Mouse (Mus musculus): ENCODE data around the gene Asprv1. TPM values are rescaled to one million over a fixed set of nuclear protein-coding genes. Genes with fewer than 3 reads are reported as not detected.

Asprv1 gene
- 0.99 and 1.3 TPM in 2 replicates for polyA plus RNA-seq (2014; fragmentation: Nextera tagmentation; extraction: Ambion mirVana)

DNA sequence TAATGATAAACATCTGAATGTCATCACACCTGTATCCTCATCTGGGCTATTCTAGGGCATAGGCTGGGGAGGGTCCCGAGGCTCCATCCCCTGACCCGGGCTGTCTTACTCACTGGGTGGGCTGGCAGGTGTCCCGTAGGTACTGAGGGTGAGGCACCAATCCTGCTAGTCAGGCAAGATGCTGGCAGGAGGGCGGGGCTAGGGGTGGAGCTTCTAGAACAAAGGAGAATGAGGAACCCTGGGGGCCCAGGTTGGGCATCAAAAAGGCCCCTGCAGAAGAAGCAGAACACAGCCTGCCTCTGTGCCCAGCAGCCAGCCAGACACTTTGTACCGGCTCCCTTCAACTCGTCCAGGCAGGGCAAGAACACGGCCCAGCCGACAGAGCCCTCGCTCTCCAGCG lies at the start of gene Asprv1:
Gene Asprv1, plus strand, starts transcription at position 219 of the 400 bp plus-strand sequence.
- no peaks in the 10 kb centered on the region for H3K27me3 ChIP-seq (ENCODE audit: control insufficient read depth, insufficient read depth, low read length)
- peaks cover 14% of the 10 kb centered on the region for H3K4me1 ChIP-seq (ENCODE audit: control insufficient read depth, insufficient read depth, low read length)
- H3K27ac ChIP-seq (replicated peaks; ENCODE audit: low read depth, low read length), result no peak within 1 kb of the TSS
- 59% methylated on average over 10 of the region's 10 CpGs for WGBS
- H3K9ac ChIP-seq (ENCODE audit: low read length), result no peak within 1 kb of the TSS
- no peaks in the 10 kb centered on the region for H3K9me3 ChIP-seq (ENCODE audit: control insufficient read depth, low read length)
- H3K4me2 ChIP-seq (ENCODE audit: low read depth, severe bottlenecking), result no peak within 1 kb of the TSS
- H3K36me3 ChIP-seq (ENCODE audit: control insufficient read depth, insufficient read depth, low read length), result no peaks in the 10 kb centered on the region
- no peak for DNase-seq (ENCODE audit: low spot score)
- no peak for ATAC-seq (ENCODE audit: insufficient number of reproducible peaks, low FRiP score, low TSS enrichment, low read depth)
- H3K4me3 ChIP-seq (ENCODE audit: low read depth, low read length), result no peak within 1 kb of the TSS

DNA sequence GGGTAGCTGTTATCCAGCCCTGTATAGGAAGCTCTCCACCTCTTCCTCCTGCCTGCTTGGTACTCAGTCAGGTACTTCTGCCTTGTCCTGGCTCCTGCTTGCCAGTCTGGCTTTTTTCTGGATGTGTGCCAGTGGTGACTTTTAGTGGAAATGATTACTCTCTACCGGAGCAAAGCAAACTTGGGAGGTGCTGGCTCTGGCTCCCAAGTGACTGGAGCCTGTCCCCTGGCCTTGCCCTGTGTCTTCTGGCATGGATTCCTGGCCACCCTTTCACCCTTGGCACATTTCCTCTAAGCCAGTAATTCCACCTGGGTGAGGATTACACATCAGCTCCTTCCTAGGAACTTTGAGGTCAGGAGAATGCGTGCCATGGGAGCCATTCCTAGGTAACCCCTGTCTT lies 49.6 kb upstream of the Asprv1 start:
- no peak overlapping the region for H3K4me2 ChIP-seq (ENCODE audit: low read depth, severe bottlenecking)
- H3K27me3 ChIP-seq (ENCODE audit: control insufficient read depth, insufficient read depth, low read length), result no peaks in the 10 kb centered on the region
- no peaks in the 10 kb centered on the region for H3K9me3 ChIP-seq (ENCODE audit: control insufficient read depth, low read length)
- no peak overlapping the region for H3K9ac ChIP-seq (ENCODE audit: low read length)
- no peak for DNase-seq (ENCODE audit: low spot score)
- no peak for ATAC-seq (ENCODE audit: insufficient number of reproducible peaks, low FRiP score, low TSS enrichment, low read depth)
- H3K4me1 ChIP-seq (ENCODE audit: control insufficient read depth, insufficient read depth, low read length), result no peaks in the 10 kb centered on the region
- WGBS, result 91% methylated on average over 2 of the region's 2 CpGs
- no peaks in the 10 kb centered on the region for H3K36me3 ChIP-seq (ENCODE audit: control insufficient read depth, insufficient read depth, low read length)
- no peak overlapping the region for H3K4me3 ChIP-seq (ENCODE audit: low read depth, low read length)
- no peak overlapping the region for H3K27ac ChIP-seq (replicated peaks; ENCODE audit: low read depth, low read length)

DNA sequence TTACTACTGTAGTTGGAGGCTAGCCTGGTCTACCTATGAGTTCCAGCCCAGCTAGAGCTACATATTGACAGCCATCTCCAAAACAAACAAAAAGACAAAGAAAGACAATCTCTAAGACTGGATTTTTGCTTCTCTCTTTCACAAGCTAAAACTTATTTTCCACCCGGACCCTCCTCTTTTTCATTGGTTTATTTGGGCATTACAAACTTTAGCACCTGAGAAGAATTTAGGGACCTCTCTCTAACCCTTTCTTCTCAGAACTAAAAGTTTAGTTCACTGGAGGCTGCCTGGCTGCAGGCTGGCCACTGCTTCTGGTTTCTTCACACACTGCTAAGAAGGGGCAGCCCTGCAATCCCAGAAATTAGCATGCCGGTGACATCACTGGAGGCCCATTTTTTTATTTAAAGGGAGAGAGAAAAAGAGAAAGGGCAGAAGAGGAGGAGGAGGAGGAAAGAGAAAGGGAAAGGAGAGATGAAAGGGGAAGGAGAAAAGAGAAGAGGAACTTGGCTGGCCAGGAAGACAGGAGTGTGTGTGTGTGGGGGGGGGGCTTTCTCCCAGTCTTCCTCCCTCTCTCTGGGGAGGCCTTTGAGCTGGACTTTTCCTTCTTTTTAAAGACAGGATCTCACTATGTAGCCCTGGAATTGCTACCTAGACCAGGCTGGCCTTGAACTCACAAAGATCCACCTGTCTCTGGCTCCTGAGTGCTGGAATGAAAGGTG lies 48.7 kb upstream of the Asprv1 start:
- no peak for DNase-seq (ENCODE audit: low spot score)
- WGBS, result 54% methylated on average over 2 of the region's 2 CpGs
- ATAC-seq (ENCODE audit: insufficient number of reproducible peaks, low FRiP score, low TSS enrichment, low read depth), result no peak
- no peaks in the 10 kb centered on the region for H3K36me3 ChIP-seq (ENCODE audit: control insufficient read depth, insufficient read depth, low read length)
- peaks cover 6% of the 10 kb centered on the region for H3K4me1 ChIP-seq (ENCODE audit: control insufficient read depth, insufficient read depth, low read length)
- no peak overlapping the region for H3K4me2 ChIP-seq (ENCODE audit: low read depth, severe bottlenecking)
- H3K27ac ChIP-seq (replicated peaks; ENCODE audit: low read depth, low read length), result no peak overlapping the region
- no peaks in the 10 kb centered on the region for H3K27me3 ChIP-seq (ENCODE audit: control insufficient read depth, insufficient read depth, low read length)
- no peaks in the 10 kb centered on the region for H3K9me3 ChIP-seq (ENCODE audit: control insufficient read depth, low read length)
- H3K4me3 ChIP-seq (ENCODE audit: low read depth, low read length), result no peak overlapping the region
- H3K9ac ChIP-seq (ENCODE audit: low read length), result no peak overlapping the region

DNA sequence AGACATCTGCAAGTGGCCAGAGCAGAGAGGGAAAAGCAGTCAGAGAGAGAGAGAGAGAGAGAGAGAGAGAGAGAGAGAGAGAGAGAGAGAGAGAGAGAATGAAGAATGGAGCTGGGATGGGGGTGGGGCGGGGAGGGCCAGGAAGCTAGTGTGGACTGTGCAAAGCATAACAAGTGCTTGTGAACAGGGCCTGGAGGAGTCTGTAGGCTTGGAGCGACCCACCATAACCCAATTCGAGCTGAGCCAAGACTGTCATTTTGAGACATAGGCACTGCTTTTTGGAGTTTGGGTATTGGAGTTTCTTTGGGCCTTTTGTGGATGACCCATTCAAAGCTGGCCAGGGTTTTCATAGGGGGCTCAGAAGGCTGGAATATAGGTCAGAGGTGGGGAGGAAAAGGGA lies 48.0 kb upstream of the Asprv1 start:
- DNase-seq (ENCODE audit: low spot score), result no peak
- H3K4me3 ChIP-seq (ENCODE audit: low read depth, low read length), result no peak overlapping the region
- H3K4me2 ChIP-seq (ENCODE audit: low read depth, severe bottlenecking), result no peak overlapping the region
- H3K27me3 ChIP-seq (ENCODE audit: control insufficient read depth, insufficient read depth, low read length), result no peaks in the 10 kb centered on the region
- H3K27ac ChIP-seq (replicated peaks; ENCODE audit: low read depth, low read length), result no peak overlapping the region
- H3K9me3 ChIP-seq (ENCODE audit: control insufficient read depth, low read length), result no peaks in the 10 kb centered on the region
- WGBS, result 83% methylated on average over 3 of the region's 3 CpGs
- H3K36me3 ChIP-seq (ENCODE audit: control insufficient read depth, insufficient read depth, low read length), result no peaks in the 10 kb centered on the region
- H3K4me1 ChIP-seq (ENCODE audit: control insufficient read depth, insufficient read depth, low read length), result peaks cover 12% of the 10 kb centered on the region
- H3K9ac ChIP-seq (ENCODE audit: low read length), result no peak overlapping the region
- ATAC-seq (ENCODE audit: insufficient number of reproducible peaks, low FRiP score, low TSS enrichment, low read depth), result no peak

DNA sequence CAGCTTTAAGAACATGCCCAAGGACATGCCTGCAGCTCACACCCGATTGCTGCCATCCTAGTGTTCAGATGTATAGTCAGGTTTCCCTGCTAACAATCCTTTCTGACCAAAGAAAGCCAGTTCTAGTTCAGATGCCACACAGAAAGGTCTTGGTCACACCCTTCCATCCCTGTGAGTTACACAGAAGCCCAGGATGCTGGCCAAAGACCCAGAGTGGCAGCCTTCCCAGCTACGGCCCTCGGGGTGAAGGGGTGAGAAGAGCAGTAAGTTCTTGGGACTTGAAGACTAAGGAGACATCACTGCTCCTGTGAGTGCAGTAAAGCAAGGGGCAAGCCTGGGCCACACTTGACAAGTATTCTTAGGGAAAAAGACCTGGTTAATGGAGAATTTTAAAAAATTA lies 44.8 kb upstream of the Asprv1 start:
- no peak overlapping the region for H3K4me3 ChIP-seq (ENCODE audit: low read depth, low read length)
- H3K27ac ChIP-seq (replicated peaks; ENCODE audit: low read depth, low read length), result no peak overlapping the region
- DNase-seq (ENCODE audit: low spot score) (no peak), ATAC-seq (ENCODE audit: insufficient number of reproducible peaks, low FRiP score, low TSS enrichment, low read depth) (no peak)
- WGBS, result 92% methylated on average over 3 of the region's 3 CpGs
- H3K36me3 ChIP-seq (ENCODE audit: control insufficient read depth, insufficient read depth, low read length), result no peaks in the 10 kb centered on the region
- no peaks in the 10 kb centered on the region for H3K27me3 ChIP-seq (ENCODE audit: control insufficient read depth, insufficient read depth, low read length)
- H3K9me3 ChIP-seq (ENCODE audit: control insufficient read depth, low read length), result no peaks in the 10 kb centered on the region
- peaks cover 12% of the 10 kb centered on the region for H3K4me1 ChIP-seq (ENCODE audit: control insufficient read depth, insufficient read depth, low read length)
- no peak overlapping the region for H3K4me2 ChIP-seq (ENCODE audit: low read depth, severe bottlenecking)
- no peak overlapping the region for H3K9ac ChIP-seq (ENCODE audit: low read length)

DNA sequence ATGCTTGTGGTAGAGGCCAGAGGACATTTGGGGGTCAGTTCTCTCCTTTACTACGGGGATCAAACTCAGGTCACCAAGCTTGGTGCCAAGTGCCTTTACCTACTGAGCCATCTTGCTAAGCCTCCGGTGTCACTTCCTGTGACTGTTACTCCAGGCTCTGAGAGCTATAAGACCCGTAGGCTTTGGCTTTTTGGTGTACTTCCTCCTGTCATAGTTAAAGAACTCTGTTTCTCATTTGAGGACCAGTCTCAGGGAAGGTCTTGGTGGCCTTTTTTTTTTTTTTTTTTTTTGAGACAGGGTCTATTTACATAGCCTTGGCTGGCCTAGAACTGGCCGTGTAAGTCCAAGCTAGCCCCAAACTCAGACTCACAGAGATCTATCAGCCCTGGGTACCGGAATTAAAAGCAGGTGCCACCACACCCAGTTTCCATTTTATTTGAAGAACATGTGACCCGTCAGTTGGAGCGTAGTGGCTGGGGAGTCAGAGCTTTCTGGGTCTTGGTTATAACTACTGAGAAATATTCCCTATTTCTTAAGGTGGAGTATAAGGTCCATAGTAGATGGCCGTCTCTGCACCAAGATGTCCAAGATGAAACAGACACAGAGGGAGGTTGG lies 44.3 kb upstream of the Asprv1 start:
- Histone ChIP-seq H3K9me3 (ENCODE audit: control insufficient read depth, low read length) (no peaks in the 10 kb centered on the region), H3K27ac (replicated peaks; ENCODE audit: low read depth, low read length) (no peak overlapping the region), H3K36me3 (ENCODE audit: control insufficient read depth, insufficient read depth, low read length) (no peaks in the 10 kb centered on the region), H3K4me1 (ENCODE audit: control insufficient read depth, insufficient read depth, low read length) (peaks cover 12% of the 10 kb centered on the region), H3K27me3 (ENCODE audit: control insufficient read depth, insufficient read depth, low read length) (no peaks in the 10 kb centered on the region), H3K9ac (ENCODE audit: low read length) (no peak overlapping the region), H3K4me3 (ENCODE audit: low read depth, low read length) (no peak overlapping the region), H3K4me2 (ENCODE audit: low read depth, severe bottlenecking) (no peak overlapping the region)
- DNase-seq (ENCODE audit: low spot score) (no peak), ATAC-seq (ENCODE audit: insufficient number of reproducible peaks, low FRiP score, low TSS enrichment, low read depth) (no peak)
- 75% methylated on average over 8 of the region's 8 CpGs for WGBS

DNA sequence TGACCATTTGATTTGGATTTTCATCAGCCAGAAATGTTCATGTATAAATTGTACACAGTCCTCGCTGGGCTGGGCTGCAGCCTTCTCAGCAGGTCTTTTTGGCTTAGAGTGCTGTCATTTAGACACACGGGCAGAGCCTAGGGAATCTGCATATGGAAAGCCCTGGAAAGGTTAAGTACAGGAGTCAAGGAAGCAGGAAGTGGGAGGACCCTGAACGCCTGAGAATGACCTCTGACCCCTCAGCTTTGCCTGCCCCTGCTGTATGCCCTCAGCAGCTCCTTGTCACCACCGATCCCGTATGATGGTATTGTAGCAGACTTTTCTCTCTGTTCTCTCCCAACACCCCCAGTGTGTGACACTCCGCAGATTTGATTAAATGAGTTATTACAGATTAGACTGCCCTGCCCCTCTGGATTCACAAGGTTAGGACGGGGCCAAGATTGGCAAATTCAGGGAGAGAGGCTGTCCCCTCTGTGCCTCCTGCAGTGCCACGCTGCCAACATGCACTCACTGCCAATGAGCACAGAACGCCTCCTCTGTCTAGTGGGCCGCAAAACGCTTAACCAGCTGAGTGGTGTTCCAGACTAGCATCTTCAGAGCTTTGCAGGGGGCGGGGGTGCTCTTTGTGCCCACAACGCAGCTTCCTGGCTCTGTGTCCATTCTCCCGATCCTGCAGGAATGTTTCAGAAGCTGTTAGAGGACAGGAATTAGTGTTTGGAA lies 43.5 kb upstream of the Asprv1 start:
- Histone ChIP-seq H3K36me3 (ENCODE audit: control insufficient read depth, insufficient read depth, low read length) (no peaks in the 10 kb centered on the region), H3K27ac (replicated peaks; ENCODE audit: low read depth, low read length) (peak overlapping the region; percentile 72; the same call in 1 of the 2 replicates), H3K4me3 (ENCODE audit: low read depth, low read length) (peak overlapping the region; percentile 5; the same call in 1 of the 2 replicates), H3K9ac (ENCODE audit: low read length) (peak overlapping the region; percentile 58), H3K4me2 (ENCODE audit: low read depth, severe bottlenecking) (peak overlapping the region; percentile 38), H3K27me3 (ENCODE audit: control insufficient read depth, insufficient read depth, low read length) (no peaks in the 10 kb centered on the region), H3K9me3 (ENCODE audit: control insufficient read depth, low read length) (no peaks in the 10 kb centered on the region), H3K4me1 (ENCODE audit: control insufficient read depth, insufficient read depth, low read length) (peaks cover 12% of the 10 kb centered on the region)
- 28% methylated on average over 14 of the region's 14 CpGs for WGBS
- peak; percentile 30 for DNase-seq (ENCODE audit: low spot score)
- no peak for ATAC-seq (ENCODE audit: insufficient number of reproducible peaks, low FRiP score, low TSS enrichment, low read depth)

DNA sequence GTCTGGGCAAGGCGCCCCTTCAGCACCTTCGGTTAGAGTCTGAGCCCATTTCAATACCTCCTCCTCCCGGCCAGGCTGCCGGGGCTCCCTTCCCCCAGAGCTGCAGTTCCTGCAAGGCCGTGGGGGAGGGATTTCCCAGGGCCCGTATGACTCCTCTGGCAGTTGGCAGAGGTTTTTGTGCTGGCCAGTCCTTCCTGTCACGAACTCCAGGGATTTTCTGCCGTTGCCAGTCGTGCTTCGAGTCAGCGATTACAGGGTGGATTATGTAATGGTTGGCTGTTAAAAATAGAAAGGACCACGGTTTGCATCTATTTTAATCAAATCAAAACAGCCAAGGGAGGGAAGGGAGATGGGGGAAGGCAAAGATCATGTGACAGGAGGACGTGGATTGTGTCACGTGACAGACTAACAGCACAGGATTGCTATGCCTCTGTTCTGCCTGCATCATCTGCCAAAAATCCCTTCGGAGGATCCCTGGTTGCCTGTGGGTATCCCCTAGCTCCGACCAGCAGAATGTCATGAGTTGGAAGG lies 42.8 kb upstream of the Asprv1 start:
- Histone ChIP-seq H3K9me3 (ENCODE audit: control insufficient read depth, low read length) (no peaks in the 10 kb centered on the region), H3K4me2 (ENCODE audit: low read depth, severe bottlenecking) (peak overlapping the region; percentile 38), H3K4me1 (ENCODE audit: control insufficient read depth, insufficient read depth, low read length) (peaks cover 12% of the 10 kb centered on the region), H3K4me3 (ENCODE audit: low read depth, low read length) (peak overlapping the region; percentile 5; the same call in 1 of the 2 replicates), H3K27ac (replicated peaks; ENCODE audit: low read depth, low read length) (peak overlapping the region; percentile 72; the same call in 1 of the 2 replicates), H3K36me3 (ENCODE audit: control insufficient read depth, insufficient read depth, low read length) (no peaks in the 10 kb centered on the region), H3K9ac (ENCODE audit: low read length) (peak overlapping the region; percentile 58), H3K27me3 (ENCODE audit: control insufficient read depth, insufficient read depth, low read length) (no peaks in the 10 kb centered on the region)
- peak; percentile 77 for DNase-seq (ENCODE audit: low spot score)
- 17% methylated on average over 16 of the region's 16 CpGs for WGBS
- 0 out of 2 replicates have a peak, but pooled peaks have one; percentile 27 for ATAC-seq (ENCODE audit: insufficient number of reproducible peaks, low FRiP score, low TSS enrichment, low read depth)
